Mouse (Mus musculus) forebrain, embryonic 14.5 days (tissue): Measurements from ENCODE around the gene Csf3r. TPM values are rescaled to one million over a fixed set of nuclear protein-coding genes. Genes with fewer than 3 reads are reported as not detected.
"Not testable (repeated sequence)": the region's sequence is repeated elsewhere in the genome, so short reads cannot be mapped to it uniquely, and the experiment has no call there.

Experiments used
- ATAC-seq: fragments of 200-750 bp; cut with Nextera tagmentation; 2 replicates; pipeline ENCODE4 v1.8.0; 2017; ENCODE audit warnings: mild to moderate bottlenecking, moderate library complexity
- DNase-seq: peaks from one replicate; pipeline ENCODE4 v3.0.0-alpha.2; 2015; ENCODE audit warnings: low spot score
- H3K27ac ChIP-seq: fragments of 300-500 bp; sonication (generic); 2 replicates; pipeline ENCODE4 v1.5.1; 2014; ENCODE audit warnings: low read depth, mild to moderate bottlenecking, control low read depth, low read length, moderate library complexity
- H3K27me3 ChIP-seq: fragments of 300-500 bp; sonication (generic); replicated peaks from 2 replicates; pipeline ENCODE4 v1.6.1; 2014; ENCODE audit warnings: low read length, control low read depth, mixed read lengths; ENCODE audit not compliant: control insufficient read depth, insufficient read depth
- H3K36me3 ChIP-seq: fragments of 300-500 bp; sonication (generic); 2 replicates; pipeline ENCODE4 v1.6.1; 2014; ENCODE audit warnings: low read length, control low read depth; ENCODE audit not compliant: control insufficient read depth, insufficient read depth
- H3K4me1 ChIP-seq: fragments of 300-500 bp; sonication (generic); 2 replicates; pipeline ENCODE4 v1.6.1; 2014; ENCODE audit warnings: antibody characterized with exemption, low read length, control low read depth; ENCODE audit not compliant: control insufficient read depth, insufficient read depth
- H3K4me2 ChIP-seq: fragments of 300-500 bp; sonication (generic); 2 replicates; pipeline ENCODE4 v1.6.1; 2014; ENCODE audit warnings: mild to moderate bottlenecking, control low read depth, low read length
- H3K4me3 ChIP-seq: fragments of 300-500 bp; sonication (generic); 2 replicates; pipeline ENCODE4 v1.5.1; 2014; ENCODE audit warnings: low read depth, low read length, control low read depth
- H3K9ac ChIP-seq: fragments of 300-500 bp; sonication (generic); 2 replicates; pipeline ENCODE4 v1.6.1; 2014; ENCODE audit warnings: mild to moderate bottlenecking, low read length, control low read depth, moderate library complexity
- H3K9me3 ChIP-seq: fragments of 300-500 bp; sonication (generic); replicated peaks from 2 replicates; pipeline ENCODE4 v1.6.1; 2016; ENCODE audit warnings: low read length, control low read depth, mixed read lengths; ENCODE audit not compliant: control insufficient read depth
- WGBS: fragments of 180-500 bp; shearing (Covaris S2); extraction: QIAGEN DNeasy Blood & Tissue Kit; methylation state at CpG from one replicate; pipeline ENCODE4 v1.1.7; 2014; 5-methylcytosine and 5-hydroxymethylcytosine counted together
- polyA plus RNA-seq: library from polyadenylated mRNA; unstranded; fragments of >200 nt; fragmentation: Nextera tagmentation; extraction: Ambion mirVana; gene quantifications from 2 replicates; pipeline ENCODE4 v1.2.1, GENCODE M21; 2014

The Csf3r gene
- 0.48 and 0.53 TPM in 2 replicates for polyA plus RNA-seq

GRCm38 (mm10) chr4:126024303-126024900, at the start of gene Csf3r:
TSS of gene Csf3r (plus strand) at chr4:126024550.
- Histone ChIP-seq H3K27ac (no peak within 1 kb of the TSS), H3K36me3 (no peaks in the 10 kb centered on the region), H3K4me3 (no peak within 1 kb of the TSS), H3K27me3 (no peaks in the 10 kb centered on the region), H3K4me2 (no peak within 1 kb of the TSS), H3K9me3 (no peaks in the 10 kb centered on the region), H3K9ac (no peak within 1 kb of the TSS), H3K4me1 (no peaks in the 10 kb centered on the region)
- 55% methylated on average over 16 of the region's 16 CpGs for WGBS
- ATAC-seq (no peak), DNase-seq (no peak)

- ATAC-seq, result no peak
These were observed 46.6 kb upstream of the Csf3r start for GRCm38 (mm10) chr4:125977768-125978167.

DNA sequence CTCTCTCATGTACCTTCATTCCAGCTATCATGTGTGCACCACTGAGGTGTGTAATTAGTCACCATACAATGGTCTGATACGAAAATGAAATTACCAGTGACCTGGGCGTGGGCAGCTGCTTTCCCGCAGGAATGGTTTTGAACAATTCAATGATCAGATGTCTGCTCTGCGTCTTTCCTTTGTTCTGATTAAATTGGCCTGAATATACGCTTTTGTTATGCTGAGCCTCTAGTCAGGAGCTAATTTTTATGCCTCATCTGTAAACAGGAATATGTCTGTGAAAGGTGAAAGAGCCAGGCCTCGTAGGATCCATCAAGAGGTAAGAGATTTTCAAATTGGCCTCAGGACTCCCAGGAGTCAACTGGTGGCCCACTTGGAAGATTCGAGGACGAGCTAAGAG, 41.1 kb upstream of the Csf3r start:
- Histone ChIP-seq H3K9me3 (no peaks in the 10 kb centered on the region), H3K9ac (no peak overlapping the region), H3K4me2 (no peak overlapping the region), H3K27me3 (no peaks in the 10 kb centered on the region), H3K4me3 (no peak overlapping the region), H3K27ac (no peak overlapping the region), H3K36me3 (no peaks in the 10 kb centered on the region), H3K4me1 (no peaks in the 10 kb centered on the region)
- 45% methylated on average over 8 of the region's 8 CpGs for WGBS
- ATAC-seq (no peak), DNase-seq (no peak)

More at GRCm38 (mm10) chr4:125977768-125978167, 46.6 kb upstream of the Csf3r start:
- Histone ChIP-seq H3K27ac (no peak overlapping the region), H3K9ac (no peak overlapping the region), H3K4me2 (no peak overlapping the region), H3K9me3 (no peaks in the 10 kb centered on the region), H3K4me3 (no peak overlapping the region), H3K4me1 (no peaks in the 10 kb centered on the region), H3K36me3 (no peaks in the 10 kb centered on the region), H3K27me3 (no peaks in the 10 kb centered on the region)
- WGBS, result 58% methylated on average over 9 of the region's 9 CpGs
- no peak for DNase-seq

DNA sequence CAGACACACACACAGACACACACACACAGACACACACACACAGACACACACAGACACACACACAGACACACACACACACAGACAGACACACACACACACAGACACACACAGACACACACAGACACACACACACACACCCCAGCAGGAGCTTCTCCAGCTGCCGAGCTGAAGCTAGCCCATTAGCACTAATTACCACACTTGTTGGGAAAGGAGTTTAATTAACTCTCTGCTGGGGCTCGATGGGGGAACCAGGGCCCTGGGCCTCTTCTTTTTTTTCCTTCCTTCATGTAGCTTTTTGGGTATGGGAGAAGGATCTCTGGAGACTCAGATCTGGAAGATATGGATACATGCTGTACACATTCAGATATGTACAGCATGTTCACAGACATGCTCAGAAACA, 38.6 kb upstream of the Csf3r start:
- H3K36me3 ChIP-seq, H3K27me3 ChIP-seq, H3K9ac ChIP-seq, H3K4me1 ChIP-seq, H3K27ac ChIP-seq, H3K4me2 ChIP-seq, H3K4me3 ChIP-seq, H3K9me3 ChIP-seq: not testable (repeated sequence)
- WGBS, result 0% methylated on average over 2 of the region's 2 CpGs
- peak; percentile 52 for DNase-seq
- ATAC-seq, result 0 out of 2 replicates have a peak, but pooled peaks have one; percentile 32

DNA sequence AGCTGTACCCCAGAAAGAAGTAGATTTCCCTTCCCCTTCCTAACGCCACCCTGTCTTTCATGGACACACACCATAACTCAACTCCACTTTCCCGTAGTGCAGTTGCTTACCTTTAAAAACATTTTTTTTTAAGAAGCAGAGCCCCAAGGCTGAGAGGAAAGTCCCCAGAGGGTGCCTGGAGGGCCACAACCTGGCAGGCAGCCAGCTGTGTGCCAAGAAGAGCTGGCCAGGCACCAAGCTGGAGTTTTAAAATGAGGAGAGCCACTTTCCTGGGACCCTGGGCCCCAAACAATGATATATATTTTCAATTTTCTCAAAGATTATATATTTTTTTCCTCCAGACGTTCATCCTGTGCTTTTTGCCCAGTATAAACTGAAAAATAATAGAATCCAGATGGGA, 37.3 kb upstream of the Csf3r start:
- Histone ChIP-seq H3K36me3 (no peaks in the 10 kb centered on the region), H3K4me3 (no peak overlapping the region), H3K9ac (no peak overlapping the region), H3K27ac (no peak overlapping the region), H3K4me1 (no peaks in the 10 kb centered on the region), H3K27me3 (no peaks in the 10 kb centered on the region), H3K9me3 (no peaks in the 10 kb centered on the region), H3K4me2 (no peak overlapping the region)
- DNase-seq (no peak), ATAC-seq (no peak)
- 69% methylated on average over 3 of the region's 3 CpGs for WGBS

DNA sequence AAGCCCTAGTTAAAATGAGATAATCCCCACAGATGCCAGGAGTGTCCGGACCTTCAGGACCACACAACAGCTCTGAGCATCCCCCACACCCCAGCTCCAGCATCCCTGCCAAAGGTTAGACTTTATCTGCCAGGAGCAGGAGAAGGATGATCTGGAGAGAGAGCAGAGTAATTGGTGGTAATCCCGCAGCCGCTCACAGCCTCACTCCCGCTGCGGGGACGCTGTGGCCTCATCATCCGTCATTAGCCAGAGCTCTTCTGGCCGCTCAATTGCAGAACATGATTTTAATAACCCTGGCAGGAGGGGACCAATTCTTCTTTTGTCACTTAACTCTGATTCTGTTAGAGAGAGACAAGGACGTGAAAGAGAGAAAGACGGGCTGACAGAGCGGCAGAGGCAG, 35.3 kb upstream of the Csf3r start:
- Histone ChIP-seq H3K9me3 (no peaks in the 10 kb centered on the region), H3K4me3 (no peak overlapping the region), H3K4me1 (no peaks in the 10 kb centered on the region), H3K27ac (0 out of 2 replicates have a peak overlapping the region, but pooled peaks have one; percentile 5), H3K9ac (no peak overlapping the region), H3K4me2 (no peak overlapping the region), H3K27me3 (no peaks in the 10 kb centered on the region), H3K36me3 (no peaks in the 10 kb centered on the region)
- WGBS, result 22% methylated on average over 11 of the region's 11 CpGs
- DNase-seq (peak; percentile 20), ATAC-seq (no peak)

DNA sequence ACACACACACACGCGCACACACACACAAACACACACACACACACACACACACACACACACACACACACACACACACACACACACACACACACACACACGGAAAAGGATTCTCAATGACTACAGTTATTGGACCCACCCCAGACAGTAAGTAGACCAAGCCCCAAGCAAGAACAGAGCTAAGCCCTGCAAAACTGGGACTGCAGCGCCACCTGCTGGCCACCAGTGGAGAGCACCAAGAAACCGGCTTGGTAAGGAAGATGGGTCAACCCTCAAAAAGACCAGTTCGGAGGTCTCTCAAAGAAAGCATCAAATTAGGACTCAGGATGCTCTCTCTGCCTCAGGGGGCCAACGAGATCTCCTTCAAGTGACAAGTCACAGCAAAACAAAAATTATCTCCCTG, 34.2 kb upstream of the Csf3r start:
- no peak overlapping the region for H3K4me2 ChIP-seq
- H3K27ac ChIP-seq, result no peak overlapping the region
- WGBS, result 10% methylated on average over 5 of the region's 7 CpGs
- H3K27me3 ChIP-seq, result no peaks in the 10 kb centered on the region
- no peaks in the 10 kb centered on the region for H3K9me3 ChIP-seq
- no peaks in the 10 kb centered on the region for H3K36me3 ChIP-seq
- ATAC-seq (peak; percentile 69), DNase-seq (peak; percentile 87)
- no peak overlapping the region for H3K9ac ChIP-seq
- no peak overlapping the region for H3K4me3 ChIP-seq
- no peaks in the 10 kb centered on the region for H3K4me1 ChIP-seq

GRCm38 (mm10) chr4:125992206-125992605, 32.1 kb upstream of the Csf3r start:
- DNase-seq (no peak), ATAC-seq (no peak)
- H3K4me2 ChIP-seq, result no peak overlapping the region
- no peak overlapping the region for H3K4me3 ChIP-seq
- no peaks in the 10 kb centered on the region for H3K36me3 ChIP-seq
- H3K9ac ChIP-seq, result no peak overlapping the region
- peaks cover under 1% of the 10 kb centered on the region; the same call in 1 of the 2 replicates for H3K9me3 ChIP-seq
- no peak overlapping the region for H3K27ac ChIP-seq
- 71% methylated on average over 3 of the region's 3 CpGs for WGBS
- no peaks in the 10 kb centered on the region for H3K27me3 ChIP-seq
- H3K4me1 ChIP-seq, result no peaks in the 10 kb centered on the region

- no peak for ATAC-seq
- 50% methylated on average over 2 of the region's 2 CpGs for WGBS
These were observed 31.4 kb upstream of the Csf3r start for GRCm38 (mm10) chr4:125992906-125993305.

More at GRCm38 (mm10) chr4:125992906-125993305, 31.4 kb upstream of the Csf3r start:
- no peaks in the 10 kb centered on the region for H3K4me1 ChIP-seq
- no peak for DNase-seq
- H3K27ac ChIP-seq, result no peak overlapping the region
- H3K9ac ChIP-seq, result no peak overlapping the region
- no peak overlapping the region for H3K4me2 ChIP-seq
- H3K9me3 ChIP-seq, result peaks cover 4% of the 10 kb centered on the region; the same call in 1 of the 2 replicates
- H3K27me3 ChIP-seq, result no peaks in the 10 kb centered on the region
- no peaks in the 10 kb centered on the region for H3K36me3 ChIP-seq
- H3K4me3 ChIP-seq, result no peak overlapping the region
